Mouse (Mus musculus) heart, adult 9 months (tissue): ENCODE results near the gene Cdc42bpg.

ENCODE experiments used
- DNase-seq, 2 experiments: peaks; one replicate each; pipeline ENCODE4 v3.0.0; 2022; ENCODE audit warnings: low spot score in 2 of 2

Cdc42bpg gene

GRCm38 (mm10) chr19:6348717-6349116 is 42.5 kb downstream of the Cdc42bpg start:
- no peak for DNase-seq

DNA sequence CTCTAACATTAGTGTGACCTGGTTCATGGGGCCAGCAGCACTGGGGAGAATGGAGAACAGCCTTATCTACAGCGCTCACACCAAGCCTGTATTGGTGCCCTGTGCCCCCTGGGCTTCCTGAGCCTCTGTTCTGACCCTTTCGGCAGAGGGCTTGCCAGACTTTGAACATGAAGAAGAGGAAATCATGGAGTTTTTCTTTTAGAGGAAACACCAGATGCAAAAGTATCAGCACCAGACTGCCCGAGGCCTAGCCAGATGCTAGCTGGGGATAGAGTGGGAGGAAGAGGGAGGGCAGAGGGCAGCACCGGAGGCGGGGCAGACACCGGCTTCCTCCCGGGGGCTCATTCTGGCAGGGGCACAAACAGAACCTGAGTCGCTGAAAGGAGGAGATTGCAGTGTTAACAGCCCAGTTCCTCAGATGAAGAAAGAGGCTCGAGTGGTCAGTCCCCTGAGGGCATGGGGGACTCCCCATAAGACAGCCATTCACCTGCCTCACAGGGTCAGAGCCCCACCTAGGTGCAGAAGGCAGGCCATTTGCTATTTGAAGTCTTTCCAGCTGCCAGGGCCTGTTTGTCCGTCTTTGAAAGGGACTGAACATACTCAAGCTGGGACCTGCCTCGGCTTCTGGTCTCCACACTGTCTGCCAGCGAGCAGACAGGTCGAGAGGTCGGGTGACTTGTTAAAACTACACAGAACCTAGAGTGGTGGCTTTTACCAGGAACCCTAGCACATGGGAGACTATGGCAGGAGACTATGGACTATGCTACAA is 43.1 kb downstream of the Cdc42bpg start:
- peak in 1 of 2 experiments; percentile 53 for DNase-seq

GRCm38 (mm10) chr19:6351431-6352106 is 45.3 kb downstream of the Cdc42bpg start:
- no peak for DNase-seq

DNA sequence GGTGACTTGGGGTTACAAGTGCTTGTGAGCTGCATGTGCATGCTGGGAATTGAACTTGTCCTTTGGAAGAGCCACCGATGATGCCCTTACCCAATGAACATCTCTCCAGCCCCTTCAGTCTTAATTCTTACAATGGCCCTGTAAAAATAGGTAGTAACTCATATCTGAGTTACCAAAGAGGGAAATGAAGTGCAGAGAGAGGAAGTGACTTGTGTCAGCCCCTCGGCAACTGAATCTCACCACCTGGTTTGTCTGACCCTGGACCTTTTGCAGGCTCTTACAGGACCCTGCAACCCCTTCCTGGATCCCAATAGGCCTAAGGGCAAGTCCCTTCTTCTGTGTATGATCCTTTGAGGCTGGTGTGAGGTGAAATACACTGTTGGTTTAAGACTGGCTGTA is 45.9 kb downstream of the Cdc42bpg start:
- no peak for DNase-seq

DNA sequence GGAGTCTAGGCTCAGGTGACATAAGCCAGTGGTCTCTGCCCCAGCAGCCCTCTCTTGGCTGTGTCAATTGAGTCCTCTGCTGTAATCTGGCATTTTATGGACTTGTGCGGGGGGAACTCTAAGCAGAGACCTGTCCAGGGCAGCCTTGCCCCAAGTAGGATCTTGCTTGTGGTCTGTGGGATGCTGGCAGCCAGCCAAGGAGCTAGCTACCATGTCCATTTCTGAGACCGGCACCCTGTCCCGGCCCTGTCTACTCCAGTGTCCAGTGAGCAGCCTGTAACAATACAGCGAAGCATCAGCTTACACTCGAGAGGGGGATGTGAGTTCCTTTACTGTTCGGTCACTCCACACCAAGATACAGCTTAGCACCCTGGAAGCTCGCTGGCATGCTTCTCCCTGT is 47.8 kb downstream of the Cdc42bpg start:
- no peak for DNase-seq

GRCm38 (mm10) chr19:6361291-6361690 is 55.0 kb downstream of the Cdc42bpg start:
- no peak for DNase-seq

- no peak for DNase-seq
These were observed 56.8 kb downstream of the Cdc42bpg start for GRCm38 (mm10) chr19:6363091-6363410.

GRCm38 (mm10) chr19:6363411-6364240 is 57.4 kb downstream of the Cdc42bpg start, which contains the start of gene Sf1:
Sf1 (plus strand) TSS chr19:6363690.
- peak; percentile 100 for DNase-seq

GRCm38 (mm10) chr19:6364317-6364725 is 58.1 kb downstream of the Cdc42bpg start:
- DNase-seq = peak; percentile 92

- no peak for DNase-seq
These were observed 58.6 kb downstream of the Cdc42bpg start for GRCm38 (mm10) chr19:6364842-6365241.

DNA sequence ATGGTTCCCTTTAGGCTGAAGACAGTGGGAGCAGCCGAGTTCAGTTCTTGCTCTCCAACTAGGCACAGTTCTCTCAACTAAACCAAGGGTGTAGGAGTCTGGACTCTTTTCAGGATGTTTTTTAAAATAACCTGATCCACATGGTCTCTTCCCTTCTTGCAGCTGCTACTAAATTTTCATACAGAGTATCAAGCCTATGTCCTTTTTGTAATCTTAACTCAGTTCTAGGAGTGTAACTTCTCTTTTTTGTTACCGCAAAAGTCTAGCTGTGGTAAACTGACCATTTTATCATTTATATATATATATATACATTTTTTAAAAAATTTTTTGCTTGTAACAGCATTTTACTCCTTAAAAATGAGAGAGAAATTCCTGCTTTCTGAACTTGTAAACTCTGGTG is 63.9 kb downstream of the Cdc42bpg start:
- DNase-seq = no peak

DNA sequence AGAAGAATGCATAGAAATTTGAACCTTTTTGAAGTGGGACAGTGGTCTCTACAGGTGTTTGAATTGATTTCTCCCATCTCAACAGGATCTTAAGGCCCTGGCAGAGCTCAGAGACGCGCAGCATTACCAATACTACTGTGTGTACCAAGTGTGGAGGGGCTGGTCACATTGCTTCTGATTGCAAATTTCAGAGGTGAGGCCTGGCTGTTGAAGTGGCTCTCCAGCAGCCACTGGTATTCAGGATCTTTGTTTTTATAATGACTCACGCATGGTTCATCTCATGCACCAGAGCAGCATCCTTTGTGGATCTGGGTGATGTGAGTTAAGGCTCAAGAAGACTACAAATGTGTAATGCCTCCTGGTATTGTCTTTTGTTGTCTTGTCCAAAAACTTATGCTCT is 66.2 kb downstream of the Cdc42bpg start:
- DNase-seq = no peak

- DNase-seq = peak; percentile 38 to 77
These were observed 67.5 kb downstream of the Cdc42bpg start for GRCm38 (mm10) chr19:6373539-6374400.

DNA sequence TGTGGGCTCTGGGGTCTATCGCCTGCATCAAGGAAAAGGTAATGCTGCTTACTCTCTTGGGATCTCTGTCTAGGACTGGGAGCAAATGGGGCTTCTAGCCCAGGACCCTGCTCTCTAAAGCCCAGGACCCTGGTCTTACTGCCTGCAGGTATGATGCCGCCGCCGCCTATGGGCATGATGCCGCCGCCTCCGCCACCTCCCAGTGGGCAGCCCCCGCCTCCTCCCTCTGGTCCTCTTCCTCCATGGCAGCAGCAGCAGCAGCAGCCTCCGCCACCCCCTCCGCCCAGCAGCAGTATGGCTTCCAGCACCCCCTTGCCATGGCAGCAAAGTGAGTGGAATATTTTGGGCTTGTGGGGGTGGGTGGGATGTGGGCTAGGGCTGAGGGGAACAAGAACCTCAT is 68.3 kb downstream of the Cdc42bpg start:
- DNase-seq = no peak
